Comparison of ENCODE assay signal across 8 mouse cellular contexts in genomic region chr19:11817586-11817985, GRCm38 (mm10). TPM values are rescaled to one million over a fixed set of nuclear protein-coding genes. Genes with fewer than 3 reads are reported as not detected.
DNase-seq lines count a peak whose midpoint lies in the region; ATAC-seq and TF ChIP-seq lines count a peak whose summit lies in the region.

No protein-coding gene starts in this region.

- peaks cover 4% of the 10 kb centered on the region; the same call in 1 of the 2 replicates for H3K4me1 ChIP-seq in kidney, postnatal 0 days (replicated peaks; ENCODE audit: insufficient read depth, low read length)
- peaks cover 7% of the 10 kb centered on the region; the same call in 1 of the 2 replicates for H3K4me1 ChIP-seq in embryonic facial prominence, embryonic 12.5 days
- peaks cover 28% of the 10 kb centered on the region for H3K4me1 ChIP-seq in intestine, embryonic 16.5 days (ENCODE audit: control insufficient read depth, insufficient read depth, low read length)
- H3K4me1 ChIP-seq in neural tube, embryonic 15.5 days = peaks cover 26% of the 10 kb centered on the region

- no peaks in the 10 kb centered on the region for H3K36me3 ChIP-seq in kidney, postnatal 0 days (ENCODE audit: insufficient read depth, low read length)
- H3K36me3 ChIP-seq in embryonic facial prominence, embryonic 12.5 days = no peaks in the 10 kb centered on the region
- no peaks in the 10 kb centered on the region for H3K36me3 ChIP-seq in intestine, embryonic 16.5 days (ENCODE audit: control insufficient read depth, insufficient read depth, low read length)
- no peaks in the 10 kb centered on the region for H3K36me3 ChIP-seq in neural tube, embryonic 15.5 days

- ATAC-seq in kidney, postnatal 0 days (replicated peaks; ENCODE audit: low FRiP score, low read depth) = no peak
- no peak for ATAC-seq in embryonic facial prominence, embryonic 12.5 days (ENCODE audit: insufficient number of reproducible peaks, insufficient read depth, low FRiP score, low TSS enrichment)
- no peak for ATAC-seq in intestine, embryonic 16.5 days
- ATAC-seq in neural tube, embryonic 15.5 days (ENCODE audit: low FRiP score) = no peak

- peak overlapping the region; percentile 86; the same call in 1 of the 2 replicates for H3K27ac ChIP-seq in kidney, postnatal 0 days
- no peak overlapping the region for H3K27ac ChIP-seq in embryonic facial prominence, embryonic 12.5 days
- peak overlapping the region; percentile 88 for H3K27ac ChIP-seq in intestine, embryonic 16.5 days (ENCODE audit: low read length)
- no peak overlapping the region for H3K27ac ChIP-seq in neural tube, embryonic 15.5 days (replicated peaks)

- WGBS in kidney, postnatal 0 days = 12% methylated on average over 5 of the region's 5 CpGs
- 5% methylated on average over 5 of the region's 5 CpGs for WGBS in embryonic facial prominence, embryonic 12.5 days
- WGBS in intestine, embryonic 16.5 days = 22% methylated on average over 5 of the region's 5 CpGs
- WGBS in neural tube, embryonic 15.5 days = 6% methylated on average over 5 of the region's 5 CpGs

- peak overlapping the region; percentile 85 for H3K4me3 ChIP-seq in kidney, postnatal 0 days (replicated peaks; ENCODE audit: low read depth, low read length)
- H3K4me3 ChIP-seq in embryonic facial prominence, embryonic 12.5 days = peak overlapping the region; percentile 64
- H3K4me3 ChIP-seq in intestine, embryonic 16.5 days (ENCODE audit: low read length) = peak overlapping the region; percentile 78
- H3K4me3 ChIP-seq in neural tube, embryonic 15.5 days (replicated peaks) = peak overlapping the region; percentile 77

- H3K27me3 ChIP-seq in kidney, postnatal 0 days (ENCODE audit: insufficient read depth, low read length) = no peaks in the 10 kb centered on the region
- H3K27me3 ChIP-seq in embryonic facial prominence, embryonic 12.5 days = peaks cover 49% of the 10 kb centered on the region
- no peaks in the 10 kb centered on the region for H3K27me3 ChIP-seq in intestine, embryonic 16.5 days (replicated peaks; ENCODE audit: control insufficient read depth, insufficient read depth, low read length)
- peaks cover 30% of the 10 kb centered on the region for H3K27me3 ChIP-seq in neural tube, embryonic 15.5 days (replicated peaks)

- H3K4me2 ChIP-seq in kidney, postnatal 0 days (ENCODE audit: low read length) = peak overlapping the region; percentile 78
- peak overlapping the region; percentile 88 for H3K4me2 ChIP-seq in embryonic facial prominence, embryonic 12.5 days (replicated peaks)
- peak overlapping the region; percentile 67 for H3K4me2 ChIP-seq in intestine, embryonic 16.5 days (ENCODE audit: low read depth, low read length)
- H3K4me2 ChIP-seq in neural tube, embryonic 15.5 days = peak overlapping the region; percentile 96

- H3K9me3 ChIP-seq in kidney, postnatal 0 days (replicated peaks; ENCODE audit: low read length) = no peaks in the 10 kb centered on the region
- H3K9me3 ChIP-seq in embryonic facial prominence, embryonic 12.5 days = no peaks in the 10 kb centered on the region
- H3K9me3 ChIP-seq in intestine, embryonic 16.5 days (ENCODE audit: control insufficient read depth, low read length) = no peaks in the 10 kb centered on the region
- no peaks in the 10 kb centered on the region for H3K9me3 ChIP-seq in neural tube, embryonic 15.5 days (replicated peaks)

- TF ChIP-seq CTCF in kidney, postnatal 0 days (IDR thresholded peaks at IDR 0.05; ENCODE audit: low read depth) = no peak

- peak overlapping the region; percentile 88; the same call in 1 of the 2 replicates for H3K9ac ChIP-seq in kidney, postnatal 0 days (ENCODE audit: low read depth, low read length)
- no peak overlapping the region for H3K9ac ChIP-seq in embryonic facial prominence, embryonic 12.5 days
- peak overlapping the region; percentile 88 for H3K9ac ChIP-seq in intestine, embryonic 16.5 days (ENCODE audit: low read depth, low read length)
- H3K9ac ChIP-seq in neural tube, embryonic 15.5 days (replicated peaks) = peak overlapping the region; percentile 74

- DNase-seq in kidney, postnatal 0 days (ENCODE audit: low spot score) = peak; percentile 11
- DNase-seq in kidney, postnatal 14 days = no peak
- no peak for DNase-seq in adrenal gland, adult 2 months
- no peak for DNase-seq in urinary bladder, postnatal 25 days (ENCODE audit: low spot score)
- DNase-seq in cerebellum, adult 9-11 months = no peak

RNA-seq across cellular contexts. Expression of gene Stx3, which starts 1.6 kb away (rescaled TPM):
- 42.5 and 46.1 TPM in 2 replicates for polyA plus RNA-seq in kidney, postnatal 0 days (2015; fragmentation: Nextera tagmentation; extraction: Ambion mirVana)
- polyA plus RNA-seq in embryonic facial prominence, embryonic 12.5 days (2016; fragmentation: Nextera tagmentation; extraction: Ambion mirVana) = 8.4 and 9.0 TPM in 2 replicates
- polyA plus RNA-seq in intestine, embryonic 16.5 days (2015; fragmentation: Nextera tagmentation; extraction: Ambion mirVana) = 55.8 and 70.2 TPM in 2 replicates
- 12.8 and 14.5 TPM in 2 replicates for polyA plus RNA-seq in neural tube, embryonic 15.5 days (2015; fragmentation: Nextera tagmentation; extraction: Ambion mirVana)
- total RNA-seq in adrenal gland, adult 2 months (2021) = 1 to 10 TPM; 8.3 to 9.6 TPM
- polyA plus RNA-seq in adrenal gland, adult 2 months (2012; rRNA removed) = 9.1 and 9.5 TPM in 2 replicates

RNA-seq across cellular contexts. Expression of gene Olfr1417, which starts 21.4 kb away (rescaled TPM):
- polyA plus RNA-seq in kidney, postnatal 0 days (2015; fragmentation: Nextera tagmentation; extraction: Ambion mirVana) = 0.14 TPM in 1 of 2 replicates, not detected in the other
- not detected in 2 replicates for polyA plus RNA-seq in embryonic facial prominence, embryonic 12.5 days (2016; fragmentation: Nextera tagmentation; extraction: Ambion mirVana)
- not detected in 2 replicates for polyA plus RNA-seq in intestine, embryonic 16.5 days (2015; fragmentation: Nextera tagmentation; extraction: Ambion mirVana)
- not detected in 2 replicates for polyA plus RNA-seq in neural tube, embryonic 15.5 days (2015; fragmentation: Nextera tagmentation; extraction: Ambion mirVana)
- not detected for total RNA-seq in adrenal gland, adult 2 months (2021)
- not detected in 2 replicates for polyA plus RNA-seq in adrenal gland, adult 2 months (2012; rRNA removed)

RNA-seq across cellular contexts. Expression of gene Olfr1418, which starts 43.3 kb away (rescaled TPM):
- not detected in 2 replicates for polyA plus RNA-seq in kidney, postnatal 0 days (2015; fragmentation: Nextera tagmentation; extraction: Ambion mirVana)
- not detected in 2 replicates for polyA plus RNA-seq in embryonic facial prominence, embryonic 12.5 days (2016; fragmentation: Nextera tagmentation; extraction: Ambion mirVana)
- polyA plus RNA-seq in intestine, embryonic 16.5 days (2015; fragmentation: Nextera tagmentation; extraction: Ambion mirVana) = not detected in 2 replicates
- not detected in 2 replicates for polyA plus RNA-seq in neural tube, embryonic 15.5 days (2015; fragmentation: Nextera tagmentation; extraction: Ambion mirVana)
- total RNA-seq in adrenal gland, adult 2 months (2021) = not detected
- polyA plus RNA-seq in adrenal gland, adult 2 months (2012; rRNA removed) = not detected in 2 replicates

RNA-seq across cellular contexts. Expression of gene Mrpl16, which starts 47.4 kb away (rescaled TPM):
- polyA plus RNA-seq in kidney, postnatal 0 days (2015; fragmentation: Nextera tagmentation; extraction: Ambion mirVana) = 66.7 and 69.8 TPM in 2 replicates
- 45.6 and 48.1 TPM in 2 replicates for polyA plus RNA-seq in embryonic facial prominence, embryonic 12.5 days (2016; fragmentation: Nextera tagmentation; extraction: Ambion mirVana)
- polyA plus RNA-seq in intestine, embryonic 16.5 days (2015; fragmentation: Nextera tagmentation; extraction: Ambion mirVana) = 56.3 and 62.2 TPM in 2 replicates
- polyA plus RNA-seq in neural tube, embryonic 15.5 days (2015; fragmentation: Nextera tagmentation; extraction: Ambion mirVana) = 43.5 and 48.7 TPM in 2 replicates
- 10 to 100 TPM; 56.9 to 75.6 TPM for total RNA-seq in adrenal gland, adult 2 months (2021)
- 9.5 and 10.6 TPM in 2 replicates for polyA plus RNA-seq in adrenal gland, adult 2 months (2012; rRNA removed)

RNA-seq across cellular contexts. Expression of gene Olfr1419, which starts 57.3 kb away (rescaled TPM):
- polyA plus RNA-seq in kidney, postnatal 0 days (2015; fragmentation: Nextera tagmentation; extraction: Ambion mirVana) = not detected in 2 replicates
- polyA plus RNA-seq in embryonic facial prominence, embryonic 12.5 days (2016; fragmentation: Nextera tagmentation; extraction: Ambion mirVana) = not detected in 2 replicates
- not detected in 2 replicates for polyA plus RNA-seq in intestine, embryonic 16.5 days (2015; fragmentation: Nextera tagmentation; extraction: Ambion mirVana)
- polyA plus RNA-seq in neural tube, embryonic 15.5 days (2015; fragmentation: Nextera tagmentation; extraction: Ambion mirVana) = not detected in 2 replicates
- total RNA-seq in adrenal gland, adult 2 months (2021) = not detected
- polyA plus RNA-seq in adrenal gland, adult 2 months (2012; rRNA removed) = not detected in 2 replicates

Comparison
In these comparisons a context has a peak if more than half of its experiments do, and no peak if none do; other contexts are left out.
1. H3K27ac ChIP-seq: peak in kidney, postnatal 0 days (single experiment) and intestine, embryonic 16.5 days (single experiment); none in embryonic facial prominence, embryonic 12.5 days (single experiment) and neural tube, embryonic 15.5 days (single experiment).
2. Peak in every context shown above with its lines, with median percentiles within 50 percentile points of each other: H3K4me2 ChIP-seq and H3K4me3 ChIP-seq.